Mouse (Mus musculus) small intestine, adult 2 months (tissue): Measurements from ENCODE around the gene Slc43a2. TPM values are rescaled to one million over a fixed set of nuclear protein-coding genes. Genes with fewer than 3 reads are reported as not detected.

Source experiments
- H3K27ac ChIP-seq: fragments of 200-500 bp; 2 replicates; pipeline ENCODE4 v1.5.1; 2012; ENCODE audit warnings: low read depth, low read length, control low read depth, inconsistent platforms; ENCODE audit not compliant: insufficient read depth
- H3K27me3 ChIP-seq: fragments of 200-500 bp; 2 replicates; pipeline ENCODE4 v1.6.1; 2012; ENCODE audit warnings: mild to moderate bottlenecking, moderate library complexity, low read length, inconsistent platforms; ENCODE audit not compliant: control insufficient read depth, insufficient read depth
- H3K36me3 ChIP-seq: fragments of 200-500 bp; 2 replicates; pipeline ENCODE4 v1.6.1; 2012; ENCODE audit warnings: mild to moderate bottlenecking, low read length, control low read depth, inconsistent platforms; ENCODE audit not compliant: control insufficient read depth, insufficient read depth
- H3K4me1 ChIP-seq: fragments of 200-500 bp; 2 replicates; pipeline ENCODE4 v1.6.1; 2012; ENCODE audit warnings: low read length, inconsistent platforms, mixed read lengths; ENCODE audit not compliant: control insufficient read depth, insufficient read depth, insufficient read length
- H3K4me3 ChIP-seq: fragments of 200-500 bp; 2 replicates; pipeline ENCODE4 v1.5.1; 2012; ENCODE audit warnings: low read depth, mild to moderate bottlenecking, control low read depth, inconsistent platforms, low read length, moderate library complexity
- CTCF ChIP-seq: fragments of 200-500 bp; IDR thresholded peaks from 2 replicates; pipeline ENCODE4 v1.5.1; 2012; ENCODE audit warnings: low read depth, mild to moderate bottlenecking, control low read depth, inconsistent platforms, low read length, moderate library complexity, mixed read lengths; ENCODE audit not compliant: insufficient replicate concordance, insufficient read length; ENCODE audit errors: extremely low read depth
- POLR2A ChIP-seq: fragments of 200-500 bp; IDR thresholded peaks from 2 replicates; pipeline ENCODE4 v1.6.1; 2012; ENCODE audit warnings: low read depth, mild to moderate bottlenecking, control low read depth, inconsistent platforms, low read length, moderate library complexity
- WGBS: fragments of 180-500 bp; shearing (Covaris S2); methylation state at CpG from one replicate; pipeline ENCODE4 v1.1.7; 2018; 5-methylcytosine and 5-hydroxymethylcytosine counted together
- polyA plus RNA-seq: library from polyadenylated mRNA; depleted of rRNA; stranded (reverse); fragments of >200 nt; gene quantifications from 2 replicates; pipeline ENCODE4 v1.2.3, GENCODE M21; 2012; rRNA removed

Slc43a2 gene
- polyA plus RNA-seq: 165 and 508 TPM in 2 replicates

GRCm38 (mm10) chr11:75531469-75532242 is at the start of gene Slc43a2:
TSS of gene Slc43a2 (plus strand) at chr11:75531694.
- H3K36me3 ChIP-seq: peaks cover 4% of the 10 kb centered on the region; the same call in 1 of the 2 replicates
- H3K4me3 ChIP-seq: peak within 1 kb of the TSS; percentile 75
- WGBS: 1% methylated on average over 62 of the region's 62 CpGs
- peak within 1 kb of the TSS; percentile 91 for H3K27ac ChIP-seq
- TF ChIP-seq CTCF (no peak), POLR2A (peak; percentile 75)
- H3K27me3 ChIP-seq: no peaks in the 10 kb centered on the region
- peaks cover 2% of the 10 kb centered on the region for H3K4me1 ChIP-seq

DNA sequence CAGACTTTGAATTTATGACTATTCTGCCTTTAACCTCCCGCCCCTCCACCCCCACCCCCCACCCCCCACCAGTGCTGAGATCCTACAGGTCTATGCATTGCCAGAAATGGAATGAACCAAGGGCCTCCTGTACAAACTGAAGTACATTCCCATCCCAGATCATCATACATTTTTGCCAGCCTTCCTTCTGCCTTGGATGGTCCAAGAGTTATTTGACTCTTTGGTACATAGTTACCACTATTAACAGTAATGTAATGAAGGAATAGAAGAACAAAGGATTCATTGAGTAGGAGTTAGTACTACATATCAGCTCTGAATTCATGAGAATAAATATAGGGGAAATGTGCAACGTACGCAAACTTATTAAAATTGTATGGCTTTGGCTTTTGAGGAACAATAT is 45.3 kb upstream of the Slc43a2 start:
- TF ChIP-seq CTCF (no peak), POLR2A (no peak)
- H3K27ac ChIP-seq: no peak overlapping the region
- no peak overlapping the region for H3K4me3 ChIP-seq
- peaks cover 18% of the 10 kb centered on the region for H3K36me3 ChIP-seq
- 22% methylated on average over 3 of the region's 3 CpGs for WGBS
- H3K4me1 ChIP-seq: peaks cover 6% of the 10 kb centered on the region; the same call in 1 of the 2 replicates
- no peaks in the 10 kb centered on the region for H3K27me3 ChIP-seq

DNA sequence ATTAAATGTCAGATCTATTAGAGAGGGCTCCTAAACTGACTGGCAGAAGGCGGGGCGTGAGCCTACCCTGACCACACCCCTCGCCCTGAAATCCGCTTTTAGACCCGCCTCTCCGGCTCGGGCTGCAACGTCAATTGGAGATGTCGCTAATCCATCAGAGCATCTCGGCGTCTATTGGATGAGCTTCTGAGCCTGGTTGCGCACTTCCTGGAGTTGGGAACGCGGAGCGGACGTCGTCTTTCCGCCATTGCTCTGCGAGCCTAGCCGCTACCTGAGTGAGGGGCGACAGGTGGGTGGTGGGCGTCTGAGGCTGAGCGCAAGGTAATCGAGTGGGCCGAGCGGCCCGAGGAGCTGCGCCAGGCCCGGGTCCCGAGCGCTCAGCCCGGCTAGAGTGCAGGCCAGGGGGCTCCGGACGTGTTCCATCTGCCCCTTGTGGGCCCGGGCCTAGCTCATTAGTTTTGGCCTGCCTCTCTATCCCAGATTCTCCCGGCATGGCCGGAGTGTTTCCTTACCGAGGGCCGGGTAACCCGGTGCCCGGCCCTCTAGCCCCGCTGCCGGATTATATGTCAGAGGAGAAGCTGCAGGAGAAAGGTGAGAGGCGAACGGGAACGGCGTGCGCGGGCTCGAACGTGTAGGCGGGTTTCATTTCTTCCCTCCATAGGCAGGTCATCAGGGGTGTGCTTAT is 44.8 kb upstream of the Slc43a2 start, which contains the start of gene Prpf8:
Gene Prpf8 (plus strand): TSS at position 216 of the 685 bp plus-strand sequence.
- Histone ChIP-seq H3K4me1 (peaks cover 6% of the 10 kb centered on the region; the same call in 1 of the 2 replicates), H3K36me3 (peaks cover 23% of the 10 kb centered on the region), H3K27me3 (no peaks in the 10 kb centered on the region), H3K4me3 (peak within 1 kb of the TSS; percentile 76), H3K27ac (peak within 1 kb of the TSS; percentile 17; the same call in 1 of the 2 replicates)
- TF ChIP-seq CTCF: no peak
- TF ChIP-seq POLR2A: peak; percentile 36
- under 1% methylated on average over 52 of the region's 52 CpGs for WGBS

DNA sequence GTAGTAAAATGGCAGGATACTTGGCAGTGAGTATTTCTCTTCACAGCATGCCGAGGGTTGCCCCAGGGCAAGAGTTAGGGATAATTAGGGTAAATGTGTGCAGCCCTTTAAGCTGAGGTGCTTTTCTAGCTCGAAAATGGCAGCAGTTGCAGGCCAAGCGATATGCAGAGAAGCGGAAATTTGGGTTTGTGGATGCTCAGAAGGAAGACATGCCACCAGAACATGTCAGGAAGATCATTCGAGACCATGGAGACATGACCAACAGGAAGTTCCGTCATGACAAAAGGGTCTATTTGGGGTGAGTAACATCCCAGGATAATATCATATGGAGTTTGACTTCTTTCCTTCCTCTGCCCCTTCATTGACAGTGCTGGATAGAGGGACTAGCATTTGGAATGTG is 44.0 kb upstream of the Slc43a2 start:
- 19% methylated on average over 6 of the region's 6 CpGs for WGBS
- no peak for TF ChIP-seq POLR2A
- no peak for TF ChIP-seq CTCF
- peaks cover 31% of the 10 kb centered on the region for H3K36me3 ChIP-seq
- H3K27me3 ChIP-seq: no peaks in the 10 kb centered on the region
- peak overlapping the region; percentile 53 for H3K4me3 ChIP-seq
- peaks cover 6% of the 10 kb centered on the region; the same call in 1 of the 2 replicates for H3K4me1 ChIP-seq
- H3K27ac ChIP-seq: no peak overlapping the region

DNA sequence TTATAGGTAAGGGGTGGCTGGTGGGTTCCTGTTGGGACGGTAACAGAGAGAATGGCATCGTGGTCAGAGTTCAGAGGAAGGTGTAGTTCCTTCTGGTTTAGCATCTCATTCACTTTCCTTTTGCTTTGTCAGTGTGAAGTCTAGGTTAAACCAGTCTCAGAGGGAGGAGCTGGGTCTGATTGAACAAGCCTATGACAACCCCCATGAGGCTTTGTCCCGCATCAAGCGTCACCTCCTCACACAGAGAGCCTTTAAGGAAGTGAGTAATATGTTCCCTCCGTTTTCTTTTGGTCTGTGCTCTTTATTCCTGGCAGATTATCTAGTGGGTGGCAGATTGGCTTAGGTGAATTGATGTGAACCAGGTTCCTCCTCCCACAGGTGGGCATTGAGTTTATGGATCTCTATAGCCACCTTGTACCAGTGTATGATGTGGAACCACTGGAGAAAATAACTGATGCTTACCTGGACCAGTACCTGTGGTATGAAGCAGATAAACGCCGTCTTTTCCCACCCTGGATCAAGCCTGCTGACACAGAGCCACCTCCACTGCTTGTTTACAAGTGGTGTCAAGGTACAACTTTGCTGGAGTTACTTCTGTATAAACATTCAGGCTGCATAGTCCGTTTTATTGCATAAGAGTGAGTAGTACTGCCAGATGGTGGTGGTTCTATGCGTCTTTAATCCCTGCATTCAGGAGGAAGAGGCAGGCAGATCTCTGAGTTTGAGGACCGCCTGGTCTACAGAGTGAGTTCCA is 37.0 kb upstream of the Slc43a2 start:
- Histone ChIP-seq H3K4me1 (no peaks in the 10 kb centered on the region), H3K4me3 (no peak overlapping the region), H3K27ac (no peak overlapping the region), H3K27me3 (no peaks in the 10 kb centered on the region), H3K36me3 (peaks cover 90% of the 10 kb centered on the region)
- 84% methylated on average over 10 of the region's 10 CpGs for WGBS
- TF ChIP-seq POLR2A (no peak), CTCF (no peak)

DNA sequence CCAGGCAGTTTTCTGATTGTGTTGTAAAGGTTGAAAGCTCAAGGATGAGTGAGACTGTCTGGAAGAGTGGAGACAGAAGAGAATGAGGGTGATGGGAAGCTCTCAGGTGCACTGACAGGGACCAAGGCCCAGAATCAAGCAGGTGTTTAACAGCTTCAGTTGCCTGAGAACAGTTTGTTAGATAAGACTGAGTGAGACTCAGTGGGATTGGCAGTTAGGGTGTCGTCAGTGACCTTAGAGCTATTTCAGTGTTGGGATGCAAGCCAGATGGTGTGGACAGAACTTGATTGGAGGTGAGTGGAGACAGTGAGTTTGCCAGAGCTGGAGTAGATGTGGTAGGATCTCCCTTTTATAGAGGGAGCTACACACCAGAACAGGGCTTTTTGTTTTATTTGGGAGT is 33.4 kb upstream of the Slc43a2 start:
- Histone ChIP-seq H3K27ac (no peak overlapping the region), H3K27me3 (no peaks in the 10 kb centered on the region), H3K4me3 (no peak overlapping the region), H3K36me3 (peaks cover 89% of the 10 kb centered on the region), H3K4me1 (no peaks in the 10 kb centered on the region)
- TF ChIP-seq POLR2A: no peak
- TF ChIP-seq CTCF: no peak
- 22% methylated on average over 1 of the region's 1 CpGs for WGBS

DNA sequence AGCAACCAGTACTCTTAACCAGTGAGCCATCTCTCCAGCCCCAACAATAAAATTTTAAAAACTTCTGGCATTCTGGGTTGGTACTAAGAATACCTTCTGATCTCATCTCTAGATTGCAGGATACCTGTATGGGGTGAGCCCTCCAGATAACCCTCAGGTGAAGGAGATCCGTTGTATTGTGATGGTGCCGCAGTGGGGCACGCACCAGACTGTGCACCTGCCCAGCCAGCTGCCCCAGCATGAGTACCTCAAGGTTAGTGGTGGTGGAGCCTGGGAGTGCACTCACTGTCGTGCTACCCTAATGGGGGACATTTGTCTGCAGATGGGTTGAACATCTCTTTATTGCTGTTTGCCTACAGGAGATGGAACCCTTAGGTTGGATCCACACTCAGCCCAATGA is 23.3 kb upstream of the Slc43a2 start:
- peaks cover 51% of the 10 kb centered on the region for H3K36me3 ChIP-seq
- 94% methylated on average over 4 of the region's 4 CpGs for WGBS

More for the DNA sequence above, 23.3 kb upstream of the Slc43a2 start:
- H3K4me3 ChIP-seq: no peak overlapping the region
- no peak for TF ChIP-seq POLR2A
- no peak for TF ChIP-seq CTCF
- no peaks in the 10 kb centered on the region for H3K27me3 ChIP-seq
- peaks cover 11% of the 10 kb centered on the region for H3K4me1 ChIP-seq
- H3K27ac ChIP-seq: no peak overlapping the region
